Mouse (Mus musculus): ENCODE measurements around the gene Dnaja4.
"Not testable (repeated sequence)": the region's sequence is repeated elsewhere in the genome, so short reads cannot be mapped to it uniquely, and the experiment has no call there.

Gene Dnaja4

DNA sequence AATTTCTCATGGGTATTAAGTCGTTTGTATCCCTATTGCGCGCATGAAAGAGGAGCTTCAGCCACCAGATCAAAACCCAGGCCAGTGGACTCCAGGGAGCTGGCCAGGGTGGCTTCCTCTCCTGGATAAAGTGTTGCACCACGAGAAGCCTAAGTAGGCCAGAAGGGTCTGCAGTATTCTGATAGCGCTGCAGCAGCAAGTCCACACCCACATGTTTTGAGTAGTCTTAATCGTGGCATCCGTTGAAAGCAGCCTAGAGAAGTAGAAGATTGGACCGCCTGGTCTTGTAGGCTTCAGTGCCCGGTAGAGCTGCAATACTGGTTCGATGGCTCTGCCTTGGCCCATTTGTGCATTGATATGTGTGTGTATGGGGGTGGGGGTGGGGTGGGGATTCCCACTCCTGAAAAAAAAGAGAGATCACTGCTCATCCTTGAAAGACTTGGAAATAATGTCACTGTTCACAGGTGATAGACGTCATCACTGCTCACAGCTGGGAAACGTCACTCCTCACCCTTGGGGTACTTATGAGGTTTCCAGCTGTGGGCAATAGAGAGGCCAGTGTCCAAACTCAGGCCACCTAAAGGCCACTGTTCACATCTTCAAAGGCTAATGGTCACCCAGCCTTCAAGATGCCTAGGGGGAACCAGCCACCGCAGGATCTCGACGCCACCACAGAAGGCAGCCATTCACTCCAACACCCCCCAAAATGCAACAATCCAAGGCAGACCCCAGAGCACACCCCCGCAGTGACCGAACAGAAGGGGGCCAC is at the start of gene Dnaja4:
TSS of gene Dnaja4 (plus strand) at position 556 of the 769 bp plus-strand sequence.
- DNase-seq: no peak

DNA sequence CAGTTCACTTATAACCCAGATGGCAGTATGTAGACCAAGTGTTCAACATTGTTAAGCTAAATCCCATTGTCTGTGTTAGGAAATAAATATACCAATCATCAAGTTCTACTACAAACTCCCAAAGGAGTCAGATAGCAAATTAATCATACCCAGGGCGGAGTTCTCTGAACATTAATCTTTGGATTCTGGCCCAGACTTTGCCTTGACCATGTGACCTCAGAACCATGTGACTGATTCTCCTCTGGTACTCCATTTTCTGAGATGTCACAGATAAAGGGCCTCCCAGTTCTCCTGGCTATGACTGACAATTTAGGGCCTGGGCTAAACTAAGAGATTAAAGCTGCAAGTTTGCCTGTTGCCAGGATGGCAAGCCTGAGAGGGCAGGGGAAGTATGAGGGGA is 49.3 kb upstream of the Dnaja4 start:
- peak in 1 of 2 experiments; percentile 12 for DNase-seq

DNA sequence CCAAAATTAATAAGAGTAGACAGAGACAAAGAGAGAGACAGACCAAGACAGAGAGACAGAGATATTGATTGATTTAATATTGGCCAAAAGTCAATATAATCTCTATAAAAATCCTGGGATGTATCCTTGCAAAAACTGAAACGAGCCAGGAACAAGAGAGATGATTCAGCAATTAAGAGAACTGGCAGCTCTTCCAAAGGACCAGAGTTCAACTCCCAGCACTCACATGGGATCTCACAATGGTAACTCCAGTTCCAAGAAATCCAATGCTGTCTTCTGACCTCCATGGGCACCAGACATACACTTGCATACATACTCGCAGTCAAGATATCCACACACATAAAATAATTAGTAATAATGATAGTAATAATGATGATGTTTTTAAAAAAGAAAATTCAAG is 45.9 kb upstream of the Dnaja4 start:
- no peak for DNase-seq

GRCm38 (mm10) chr9:54655846-54656245 is 42.8 kb upstream of the Dnaja4 start:
- no peak for DNase-seq

GRCm38 (mm10) chr9:54656402-54656801 is 42.3 kb upstream of the Dnaja4 start:
- DNase-seq: no peak

DNA sequence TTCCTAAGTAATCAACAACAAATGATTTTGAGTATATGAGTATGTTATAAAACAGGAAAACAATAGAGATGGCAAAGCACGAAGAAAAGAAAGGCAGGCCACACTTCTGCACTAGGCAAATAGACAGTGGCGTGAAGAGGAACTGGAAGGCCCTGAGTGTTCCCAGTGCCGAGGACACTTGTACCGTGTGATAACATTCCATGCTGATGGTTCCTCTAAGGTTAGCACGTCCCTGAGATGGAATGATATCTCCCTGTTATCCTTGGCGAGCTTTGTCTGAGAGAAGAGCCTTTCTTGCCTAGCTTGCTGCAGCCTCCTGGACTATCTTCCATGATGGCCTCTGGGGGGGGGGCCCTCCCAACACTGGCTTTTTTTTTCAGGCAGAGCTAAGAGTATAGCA is 39.9 kb upstream of the Dnaja4 start:
- DNase-seq: no peak

DNA sequence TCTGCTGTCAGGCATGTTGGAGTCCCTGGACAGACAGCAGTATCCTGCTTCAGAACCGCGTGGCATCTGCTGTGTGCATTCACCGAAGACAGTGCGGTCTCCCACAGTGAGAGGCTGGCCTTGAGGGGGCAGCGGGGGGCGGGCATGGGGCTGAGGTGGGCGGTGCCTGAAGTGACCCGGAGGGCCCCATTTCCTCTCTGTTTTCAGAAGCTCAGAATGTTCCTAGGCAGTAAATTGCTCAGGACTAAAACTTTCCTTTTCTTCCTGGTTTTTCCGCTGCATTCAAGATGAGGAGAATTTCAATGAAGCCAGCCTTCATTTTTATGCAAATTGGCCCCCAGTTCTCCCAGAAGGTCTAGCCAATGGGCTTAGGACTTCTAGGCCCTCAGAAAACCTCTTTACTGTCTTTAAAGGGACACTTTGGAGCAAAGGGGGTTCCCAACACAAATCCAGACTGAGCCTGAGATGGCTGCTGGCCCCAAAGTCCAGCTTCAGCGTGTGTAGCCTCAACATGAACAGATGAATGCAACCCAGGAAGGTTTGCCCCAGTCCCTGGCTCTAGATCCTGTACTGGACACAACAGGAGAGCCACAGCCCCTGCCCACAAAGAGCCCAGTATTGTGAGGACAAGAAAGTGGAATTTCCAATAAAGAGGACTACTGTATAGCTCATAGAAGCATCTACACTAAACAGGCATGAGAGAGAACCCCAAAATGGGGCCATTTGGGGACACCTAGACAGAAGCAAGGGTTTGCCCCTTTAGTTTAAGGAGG is 36.9 kb upstream of the Dnaja4 start, which contains the start of gene Acsbg1:
TSS of gene Acsbg1 (minus strand) at position 266 of the 773 bp plus-strand sequence.
- no peak for DNase-seq

GRCm38 (mm10) chr9:54664358-54664757 is 34.3 kb upstream of the Dnaja4 start:
- no peak for DNase-seq

GRCm38 (mm10) chr9:54666116-54666515 is 32.6 kb upstream of the Dnaja4 start:
- no peak for DNase-seq

- DNase-seq: no peak
These were observed 30.2 kb upstream of the Dnaja4 start for GRCm38 (mm10) chr9:54668455-54668854.

GRCm38 (mm10) chr9:54671962-54672361 is 26.7 kb upstream of the Dnaja4 start:
- no peak for DNase-seq

- DNase-seq: no peak
These were observed 24.8 kb upstream of the Dnaja4 start for GRCm38 (mm10) chr9:54673887-54674286.

DNA sequence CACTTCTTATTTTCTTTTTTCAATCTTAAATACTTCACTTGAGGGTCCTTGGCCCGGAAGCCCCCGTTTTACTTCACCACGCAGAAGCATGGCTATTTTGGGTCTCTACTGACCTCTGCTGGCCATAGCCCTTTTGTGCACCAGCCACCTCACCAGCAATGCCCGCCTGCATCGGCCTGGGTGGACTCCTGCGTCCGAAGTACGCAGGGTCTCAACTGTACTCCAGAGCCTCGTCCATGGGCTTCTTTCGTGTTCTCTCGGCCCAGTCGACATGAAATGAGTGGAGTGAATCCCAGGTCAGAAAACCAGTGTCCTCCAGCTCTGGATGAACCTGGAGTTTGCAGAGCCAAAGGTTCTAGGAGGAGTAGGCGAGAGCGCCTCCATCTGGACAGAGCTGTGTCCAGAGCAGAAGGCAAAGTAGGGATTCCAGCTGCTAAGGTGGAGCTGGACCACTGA is 22.1 kb upstream of the Dnaja4 start:
- peak; percentile 23 to 72 for DNase-seq

- no peak for DNase-seq
These were observed 15.8 kb upstream of the Dnaja4 start for GRCm38 (mm10) chr9:54682846-54683245.

- no peak for DNase-seq
These were observed 14.7 kb upstream of the Dnaja4 start for GRCm38 (mm10) chr9:54683814-54684605.

GRCm38 (mm10) chr9:54687246-54688236 is 11.1 kb upstream of the Dnaja4 start:
- peak in 1 of 2 experiments; percentile 41 for DNase-seq

- no peak for DNase-seq
These were observed 9.2 kb upstream of the Dnaja4 start for GRCm38 (mm10) chr9:54689446-54689845.

- not testable (repeated sequence) for DNase-seq
These were observed 8.0 kb upstream of the Dnaja4 start for GRCm38 (mm10) chr9:54690697-54691096.

DNA sequence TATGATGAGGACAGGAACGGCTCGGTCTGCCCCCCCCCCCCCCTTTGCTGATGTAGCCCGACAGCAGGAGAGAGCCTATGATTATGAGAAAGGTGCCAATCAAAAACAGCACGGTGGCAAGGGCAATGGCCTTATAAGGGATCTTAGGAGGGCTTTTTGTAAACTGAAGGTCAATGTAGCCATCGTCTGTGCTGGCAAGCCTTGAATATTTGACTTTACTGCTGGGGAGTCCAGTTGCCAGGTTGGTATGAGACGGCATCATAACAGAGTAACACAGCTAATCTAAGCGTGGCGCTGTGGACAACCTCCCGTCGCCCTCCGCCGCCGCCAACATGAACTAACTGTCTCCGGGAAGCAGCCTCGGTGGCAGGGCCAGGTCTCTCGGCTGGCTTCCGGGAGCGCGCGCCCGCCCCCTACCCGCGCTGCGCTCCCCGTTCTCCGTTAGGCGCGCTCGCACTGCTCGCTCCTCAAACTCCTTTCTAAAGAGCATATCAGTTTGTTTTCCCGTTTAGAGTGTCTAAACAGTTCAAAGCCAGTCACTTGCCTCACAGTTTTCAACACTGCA is 7.3 kb upstream of the Dnaja4 start:
- DNase-seq: not testable (repeated sequence)

- DNase-seq: no peak
These were observed 343 bp downstream of the Dnaja4 start for GRCm38 (mm10) chr9:54699087-54699344.

- peak; percentile 55 to 75 for DNase-seq
These were observed 886 bp downstream of the Dnaja4 start for GRCm38 (mm10) chr9:54699345-54700173.
